Mouse (Mus musculus) small intestine, adult 2 months (tissue): ENCODE results near the gene Rps6kc1. TPM values are rescaled to one million over a fixed set of nuclear protein-coding genes. Genes with fewer than 3 reads are reported as not detected.

Experiments
- H3K27ac ChIP-seq: fragments of 200-500 bp; 2 replicates; pipeline ENCODE4 v1.5.1; 2012; ENCODE audit warnings: low read depth, low read length, control low read depth, inconsistent platforms; ENCODE audit not compliant: insufficient read depth
- H3K27me3 ChIP-seq: fragments of 200-500 bp; 2 replicates; pipeline ENCODE4 v1.6.1; 2012; ENCODE audit warnings: mild to moderate bottlenecking, moderate library complexity, low read length, inconsistent platforms; ENCODE audit not compliant: control insufficient read depth, insufficient read depth
- H3K36me3 ChIP-seq: fragments of 200-500 bp; 2 replicates; pipeline ENCODE4 v1.6.1; 2012; ENCODE audit warnings: mild to moderate bottlenecking, low read length, control low read depth, inconsistent platforms; ENCODE audit not compliant: control insufficient read depth, insufficient read depth
- H3K4me1 ChIP-seq: fragments of 200-500 bp; 2 replicates; pipeline ENCODE4 v1.6.1; 2012; ENCODE audit warnings: low read length, inconsistent platforms, mixed read lengths; ENCODE audit not compliant: control insufficient read depth, insufficient read depth, insufficient read length
- H3K4me3 ChIP-seq: fragments of 200-500 bp; 2 replicates; pipeline ENCODE4 v1.5.1; 2012; ENCODE audit warnings: low read depth, mild to moderate bottlenecking, control low read depth, inconsistent platforms, low read length, moderate library complexity
- CTCF ChIP-seq: fragments of 200-500 bp; IDR thresholded peaks from 2 replicates; pipeline ENCODE4 v1.5.1; 2012; ENCODE audit warnings: low read depth, mild to moderate bottlenecking, control low read depth, inconsistent platforms, low read length, moderate library complexity, mixed read lengths; ENCODE audit not compliant: insufficient replicate concordance, insufficient read length; ENCODE audit errors: extremely low read depth
- POLR2A ChIP-seq: fragments of 200-500 bp; IDR thresholded peaks from 2 replicates; pipeline ENCODE4 v1.6.1; 2012; ENCODE audit warnings: low read depth, mild to moderate bottlenecking, control low read depth, inconsistent platforms, low read length, moderate library complexity
- WGBS: fragments of 180-500 bp; shearing (Covaris S2); methylation state at CpG from one replicate; pipeline ENCODE4 v1.1.7; 2018; 5-methylcytosine and 5-hydroxymethylcytosine counted together
- polyA plus RNA-seq: library from polyadenylated mRNA; depleted of rRNA; stranded (reverse); fragments of >200 nt; gene quantifications from 2 replicates; pipeline ENCODE4 v1.2.3, GENCODE M21; 2012

The Rps6kc1 gene
- polyA plus RNA-seq, 1 experiment, result 7.1 TPM

DNA sequence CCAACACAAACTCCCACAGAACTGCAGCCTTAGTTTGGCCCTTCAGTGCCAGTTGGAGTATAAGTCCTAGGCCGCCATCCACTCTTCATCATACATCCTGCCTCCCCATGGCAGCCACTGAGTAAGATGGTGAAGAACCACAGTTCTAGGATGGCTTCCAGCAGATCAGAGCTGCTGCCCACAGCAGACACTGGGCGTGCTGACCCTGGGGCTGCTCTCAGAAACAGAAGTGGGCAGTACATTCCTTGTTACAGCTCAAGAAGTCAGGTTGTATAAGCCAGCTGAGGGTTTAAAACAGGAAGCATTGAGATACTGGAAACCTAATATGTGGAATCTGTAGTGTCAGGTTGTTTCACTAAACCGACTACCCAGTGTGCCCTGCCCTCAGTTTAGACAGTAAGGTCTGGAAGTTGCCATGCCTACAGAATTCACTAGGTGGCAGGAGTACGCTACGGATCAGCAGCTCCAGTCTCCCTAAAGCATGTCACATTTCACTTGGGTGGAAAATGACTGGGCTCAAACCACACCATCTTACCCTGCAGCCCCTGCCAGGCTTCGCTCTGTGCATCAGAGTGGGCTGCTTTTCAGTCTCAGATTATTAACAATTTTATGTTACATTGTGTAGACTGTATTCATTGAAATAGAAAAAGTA is 32.7 kb upstream of the Rps6kc1 start:
- peak; percentile 70; the same call in 1 of the 2 replicates for TF ChIP-seq CTCF
- TF ChIP-seq POLR2A, result no peak
- H3K27ac ChIP-seq, result no peak overlapping the region
- H3K4me3 ChIP-seq, result no peak overlapping the region
- H3K36me3 ChIP-seq, result peaks cover 70% of the 10 kb centered on the region
- H3K4me1 ChIP-seq, result no peaks in the 10 kb centered on the region
- H3K27me3 ChIP-seq, result no peaks in the 10 kb centered on the region
- 51% methylated on average over 6 of the region's 6 CpGs for WGBS

DNA sequence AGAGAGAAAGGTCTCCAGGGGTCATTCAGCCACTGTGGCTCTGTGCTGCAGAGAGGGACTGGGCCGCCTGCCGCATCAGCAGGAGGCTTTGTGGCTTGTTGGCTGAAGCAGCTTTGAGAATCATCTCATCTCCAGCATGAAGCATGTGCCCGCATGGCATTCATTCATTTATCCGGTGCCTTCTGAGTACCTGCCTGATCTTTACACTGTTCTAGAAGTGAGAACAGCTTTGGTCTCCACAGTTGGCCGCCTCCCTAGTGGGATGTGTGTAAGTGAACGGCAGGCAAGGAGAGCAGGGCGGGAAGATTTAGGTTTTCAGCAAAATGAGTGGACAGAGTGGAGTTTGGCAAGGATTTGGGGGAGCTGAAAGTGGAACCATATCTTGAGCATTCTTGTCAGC is 28.2 kb upstream of the Rps6kc1 start:
- Histone ChIP-seq H3K27me3 (no peaks in the 10 kb centered on the region), H3K4me1 (no peaks in the 10 kb centered on the region), H3K36me3 (peaks cover 74% of the 10 kb centered on the region), H3K4me3 (no peak overlapping the region), H3K27ac (no peak overlapping the region)
- 95% methylated on average over 7 of the region's 7 CpGs for WGBS
- TF ChIP-seq POLR2A, result no peak
- TF ChIP-seq CTCF, result no peak

DNA sequence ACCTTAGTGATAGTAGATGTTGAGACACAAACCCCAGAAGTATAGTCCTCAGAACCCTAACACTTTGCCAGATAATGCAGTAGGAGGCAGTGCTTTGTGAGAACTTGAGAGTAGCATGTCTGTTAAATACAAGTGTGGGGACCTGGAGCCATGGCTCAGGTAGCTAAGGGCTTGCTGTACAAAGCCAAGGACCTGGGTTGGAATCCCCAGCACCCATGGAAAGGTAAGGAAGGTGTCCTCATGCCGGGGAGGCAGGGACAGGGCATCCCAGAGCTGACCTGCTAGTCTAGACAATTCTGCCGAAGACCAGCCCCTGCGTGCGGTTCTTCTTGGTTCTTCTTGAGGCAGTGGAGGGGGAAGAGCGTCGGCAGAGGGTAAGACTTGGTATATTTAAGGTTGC is 18.6 kb upstream of the Rps6kc1 start:
- H3K36me3 ChIP-seq, result peaks cover 17% of the 10 kb centered on the region
- TF ChIP-seq POLR2A, result no peak
- TF ChIP-seq CTCF, result no peak
- 28% methylated on average over 6 of the region's 6 CpGs for WGBS
- peaks cover 7% of the 10 kb centered on the region; the same call in 1 of the 2 replicates for H3K4me1 ChIP-seq
- H3K4me3 ChIP-seq, result peak overlapping the region; percentile 59
- H3K27ac ChIP-seq, result peak overlapping the region; percentile 91
- H3K27me3 ChIP-seq, result no peaks in the 10 kb centered on the region

- WGBS, result 1% methylated on average over 27 of the region's 27 CpGs
- Histone ChIP-seq H3K36me3 (peaks cover 10% of the 10 kb centered on the region), H3K4me1 (peaks cover 7% of the 10 kb centered on the region; the same call in 1 of the 2 replicates), H3K27ac (peak overlapping the region; percentile 99), H3K27me3 (no peaks in the 10 kb centered on the region), H3K4me3 (peak overlapping the region; percentile 99)
- no peak for TF ChIP-seq CTCF
- TF ChIP-seq POLR2A, result no peak
Measured at GRCm38 (mm10) chr1:190929010-190929695, 17.6 kb upstream of the Rps6kc1 start.

GRCm38 (mm10) chr1:190928370-190929009 is 16.9 kb upstream of the Rps6kc1 start:
- H3K4me3 ChIP-seq, result peak overlapping the region; percentile 99
- peaks cover 4% of the 10 kb centered on the region for H3K36me3 ChIP-seq
- peak overlapping the region; percentile 99 for H3K27ac ChIP-seq
- H3K4me1 ChIP-seq, result peaks cover 7% of the 10 kb centered on the region; the same call in 1 of the 2 replicates
- WGBS, result 2% methylated on average over 40 of the region's 79 CpGs
- H3K27me3 ChIP-seq, result no peaks in the 10 kb centered on the region
- TF ChIP-seq POLR2A (peak; percentile 74), CTCF (no peak)

DNA sequence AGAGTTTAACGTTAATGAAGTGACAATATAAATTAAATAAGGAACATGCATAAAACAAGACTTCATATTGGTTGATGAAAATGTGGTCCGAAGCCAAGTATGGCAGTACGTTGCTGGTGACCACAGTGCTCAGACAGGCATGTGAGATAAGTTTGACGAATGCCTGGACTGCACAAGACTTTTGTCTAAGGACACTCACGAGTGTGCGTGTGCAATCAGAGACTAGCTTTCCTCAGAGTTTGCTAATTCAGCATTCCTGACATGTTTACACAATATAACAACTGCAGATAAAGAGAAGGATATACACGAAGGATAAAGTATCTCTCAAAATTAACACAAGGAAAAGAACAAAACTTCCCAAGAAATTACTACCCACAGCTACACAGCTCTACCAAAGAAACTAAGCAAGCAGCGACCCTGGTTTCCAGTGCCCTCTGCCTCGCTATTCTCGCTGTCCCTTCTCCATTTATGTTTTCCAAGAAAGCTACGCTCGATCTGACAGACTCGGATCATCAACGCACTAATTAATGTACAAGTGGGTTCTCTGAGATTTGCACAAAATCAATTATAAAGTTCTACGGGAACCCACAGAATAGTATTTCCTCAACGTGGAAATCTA is 16.3 kb upstream of the Rps6kc1 start:
- Histone ChIP-seq H3K36me3 (peaks cover 2% of the 10 kb centered on the region; the same call in 1 of the 2 replicates), H3K27ac (peak overlapping the region; percentile 99), H3K4me3 (peak overlapping the region; percentile 99), H3K27me3 (no peaks in the 10 kb centered on the region), H3K4me1 (peaks cover 7% of the 10 kb centered on the region; the same call in 1 of the 2 replicates)
- TF ChIP-seq CTCF, result no peak
- no peak for TF ChIP-seq POLR2A
- whole genome bisulfite sequencing, result 3% methylated on average over 16 of the region's 16 CpGs
